ENCODE assay signal across 1 mouse cellular context in the genomic region with DNA sequence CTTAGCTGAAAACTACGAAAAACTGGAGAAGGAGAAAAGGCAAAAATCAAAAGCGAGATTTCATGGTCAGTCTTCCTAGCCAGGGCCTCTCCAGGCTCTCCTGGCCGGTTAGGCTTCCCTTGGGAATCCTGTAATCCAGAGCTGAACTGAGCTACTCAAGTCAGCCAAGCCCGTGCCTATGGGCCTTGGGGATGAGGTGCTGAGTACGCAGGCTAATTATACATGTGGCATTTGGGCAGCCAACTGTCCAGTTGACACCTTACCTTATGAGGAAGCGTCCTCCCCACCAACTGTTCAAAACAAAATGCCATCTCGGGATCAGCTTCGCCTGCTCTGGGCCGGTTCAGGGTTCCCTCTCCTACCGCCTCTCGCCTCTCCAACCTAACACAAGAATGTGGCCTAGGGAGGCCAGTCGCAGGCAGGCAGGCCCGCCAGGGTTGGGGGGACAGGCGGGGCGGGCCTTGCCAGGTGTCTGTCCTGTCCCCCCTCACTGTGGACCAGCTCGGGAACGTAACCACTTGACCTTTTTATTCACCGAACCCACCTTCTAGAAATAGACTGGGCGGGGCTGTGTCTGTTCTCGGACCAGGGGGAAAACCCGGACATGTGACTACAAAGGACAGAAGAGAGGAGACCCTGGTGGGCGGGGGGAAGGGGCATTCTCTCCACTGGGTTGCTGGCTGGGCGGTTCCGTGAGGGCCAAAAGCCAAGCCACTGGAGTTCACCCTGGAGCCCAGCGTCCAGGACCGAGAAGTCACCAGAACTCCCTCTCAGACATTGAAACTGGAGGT.
TF ChIP-seq lines count a peak whose summit lies in the region.

No protein-coding gene starts in this region.

TF ChIP-seq in CH12.LX, 34 proteins besides CTCF, POLR2A, EP300 and RAD21 (continued from another document):
- TF ChIP-seq MAX (IDR thresholded peaks at IDR 0.05; ENCODE audit: low read length), result no peak
- peak; percentile 59 for TF ChIP-seq USF1 (IDR thresholded peaks at IDR 0.05; ENCODE audit: low read depth, low read length)
- no peak for TF ChIP-seq JUN (IDR thresholded peaks at IDR 0.05; ENCODE audit: insufficient read depth, low read depth, low read length)
- no peak for TF ChIP-seq ELF1 (IDR thresholded peaks at IDR 0.05; ENCODE audit: low read depth, low read length)
- no peak for TF ChIP-seq HCFC1 (IDR thresholded peaks at IDR 0.05; ENCODE audit: low read depth, low read length)
- no peak for TF ChIP-seq SMC3 (IDR thresholded peaks at IDR 0.05; ENCODE audit: low read depth, low read length)
- TF ChIP-seq SIN3A (IDR thresholded peaks at IDR 0.05; ENCODE audit: low read length), result 0 out of 2 replicates have a peak, but pooled peaks have one; percentile 2
